Mouse (Mus musculus): Measurements from ENCODE around the gene Bcl2a1c. TPM values are rescaled to one million over a fixed set of nuclear protein-coding genes. Genes with fewer than 3 reads are reported as not detected.

The Bcl2a1c gene
- polyA plus RNA-seq, 1 experiment, result not detected

DNA sequence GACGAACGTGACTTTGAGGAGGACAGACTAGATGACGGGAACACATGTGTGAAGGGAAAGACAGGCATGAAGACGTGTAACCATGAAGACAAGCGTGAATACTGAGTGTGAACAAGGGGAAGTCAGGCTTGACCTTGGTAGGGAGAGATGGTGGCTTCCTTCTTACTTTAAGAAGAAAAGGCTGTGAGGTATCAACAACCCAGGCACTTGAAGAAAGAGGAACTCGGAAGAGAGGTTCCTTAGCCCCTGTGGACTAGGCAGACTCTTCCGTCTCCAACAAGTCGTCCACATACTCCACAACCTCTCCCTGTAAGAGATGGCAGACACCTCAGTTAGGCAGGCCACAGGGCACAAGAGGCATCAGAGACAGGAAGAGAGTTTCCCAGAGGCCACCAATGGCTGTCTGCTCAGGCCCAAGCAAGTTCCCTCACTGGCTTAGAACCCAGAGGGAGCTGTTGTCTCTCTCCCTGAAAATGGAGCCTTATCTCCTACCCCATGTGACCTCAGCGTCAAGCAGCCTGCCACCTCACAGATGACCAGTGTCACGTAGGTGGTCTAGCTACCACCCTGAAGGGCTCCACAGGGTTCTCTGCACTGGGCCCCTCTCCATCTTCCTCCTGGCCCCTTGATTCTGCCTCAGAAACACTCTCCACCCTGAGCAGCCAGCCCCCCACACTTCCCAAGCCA, 45.5 kb downstream of the Bcl2a1c start:
- no peak for DNase-seq
- no peaks in the 10 kb centered on the region for H3K4me1 ChIP-seq (ENCODE audit: control insufficient read depth, insufficient read depth, low read length)
- 90% methylated on average over 10 of the region's 10 CpGs for WGBS
- H3K27me3 ChIP-seq (ENCODE audit: control insufficient read depth, insufficient read depth, low read length), result no peaks in the 10 kb centered on the region
- no peak overlapping the region for H3K4me3 ChIP-seq (replicated peaks; ENCODE audit: insufficient read depth, low read depth, low read length)
- no peak for TF ChIP-seq CTCF (IDR thresholded peaks at IDR 0.05; ENCODE audit: borderline replicate concordance, insufficient read depth, low read depth, low read length)
- no peak for TF ChIP-seq POLR2A (IDR thresholded peaks at IDR 0.05; ENCODE audit: borderline replicate concordance, insufficient read depth, low read length)
- no peak overlapping the region for H3K27ac ChIP-seq (ENCODE audit: insufficient read depth, low read length)

DNA sequence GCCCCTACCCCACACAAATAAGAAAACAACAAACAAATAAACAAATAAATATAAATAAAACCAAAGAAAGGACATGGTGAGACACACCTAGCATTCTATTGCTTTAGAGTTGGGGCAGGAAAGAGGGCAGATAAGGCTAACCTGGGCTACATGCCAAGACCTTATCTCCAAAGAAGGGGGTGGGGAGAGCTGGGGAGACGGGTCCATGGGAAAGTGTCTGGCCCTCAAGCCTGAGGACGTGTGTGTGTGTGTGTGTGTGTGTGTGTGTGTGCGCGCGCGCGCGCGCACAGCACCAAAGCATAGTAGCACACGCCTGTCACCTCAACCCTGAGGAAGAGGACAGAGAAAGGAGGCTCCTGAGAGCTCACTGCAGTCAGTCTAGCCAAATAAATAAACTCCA, 47.2 kb downstream of the Bcl2a1c start:
- H3K4me1 ChIP-seq (ENCODE audit: control insufficient read depth, insufficient read depth, low read length), result no peaks in the 10 kb centered on the region
- no peaks in the 10 kb centered on the region for H3K27me3 ChIP-seq (ENCODE audit: control insufficient read depth, insufficient read depth, low read length)

DNA sequence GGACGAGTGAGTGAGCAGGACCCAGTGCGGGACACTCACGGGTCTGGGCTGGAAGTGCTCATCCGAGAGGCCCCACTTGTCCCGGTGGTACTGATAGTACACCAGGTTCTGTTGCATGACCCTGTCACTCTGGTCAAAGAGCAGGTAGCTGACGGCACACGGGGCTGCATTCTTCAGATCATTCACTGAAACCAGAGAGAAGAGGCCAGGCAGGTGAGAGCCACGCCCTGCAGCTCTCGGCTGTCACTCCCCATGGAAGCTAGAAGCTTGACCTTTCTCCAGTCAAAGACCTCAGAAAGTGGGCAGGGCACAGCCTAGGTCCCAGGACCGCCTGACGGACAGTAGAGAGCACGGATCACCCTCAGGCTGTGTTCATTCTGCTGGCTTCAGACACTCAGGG, 49.9 kb downstream of the Bcl2a1c start:
- TF ChIP-seq CTCF (IDR thresholded peaks at IDR 0.05; ENCODE audit: borderline replicate concordance, insufficient read depth, low read depth, low read length) (no peak), POLR2A (IDR thresholded peaks at IDR 0.05; ENCODE audit: borderline replicate concordance, insufficient read depth, low read length) (no peak)
- no peak for DNase-seq
- 89% methylated on average over 12 of the region's 12 CpGs for WGBS
- H3K27ac ChIP-seq (ENCODE audit: insufficient read depth, low read length), result no peak overlapping the region
- H3K4me3 ChIP-seq (replicated peaks; ENCODE audit: insufficient read depth, low read depth, low read length), result no peak overlapping the region
- no peaks in the 10 kb centered on the region for H3K4me1 ChIP-seq (ENCODE audit: control insufficient read depth, insufficient read depth, low read length)
- no peaks in the 10 kb centered on the region for H3K27me3 ChIP-seq (ENCODE audit: control insufficient read depth, insufficient read depth, low read length)

More for the DNA sequence above, 47.2 kb downstream of the Bcl2a1c start:
- WGBS, result 91% methylated on average over 10 of the region's 10 CpGs
- no peak for DNase-seq
- Histone ChIP-seq H3K27ac (ENCODE audit: insufficient read depth, low read length) (no peak overlapping the region), H3K4me3 (replicated peaks; ENCODE audit: insufficient read depth, low read depth, low read length) (no peak overlapping the region)
- TF ChIP-seq POLR2A (IDR thresholded peaks at IDR 0.05; ENCODE audit: borderline replicate concordance, insufficient read depth, low read length), result no peak
- TF ChIP-seq CTCF (IDR thresholded peaks at IDR 0.05; ENCODE audit: borderline replicate concordance, insufficient read depth, low read depth, low read length), result no peak

Other genes starting within 250 kb of the Bcl2a1c start
- gene Crtap, start 60.5 kb downstream of the Bcl2a1c start, polyA plus RNA-seq (2012; rRNA removed), result 12.9 and 13.1 TPM in 2 replicates
- gene Glb1, start 70.9 kb downstream of the Bcl2a1c start, polyA plus RNA-seq (2012; rRNA removed), result 22.2 and 23.0 TPM in 2 replicates
- 4.1 and 4.5 TPM in 2 replicates for gene Tmppe, start 71.0 kb downstream of the Bcl2a1c start, polyA plus RNA-seq (2012; rRNA removed)
- gene Ccr4, start 174.8 kb downstream of the Bcl2a1c start, polyA plus RNA-seq (2012; rRNA removed), result not detected in 2 replicates
- not detected in 2 replicates for gene C130032M10Rik, start 185.6 kb downstream of the Bcl2a1c start, polyA plus RNA-seq (2012; rRNA removed)
- 0.03 and 0.05 TPM in 2 replicates for gene Trim71, start 234.2 kb downstream of the Bcl2a1c start, polyA plus RNA-seq (2012; rRNA removed)

All from cerebellum, adult 2 months (tissue).